Mouse (Mus musculus) yolk sac, embryonic 10.5 days (tissue): ENCODE measurements around the gene Tjp1.
A peak's percentile ranks its signal among the peaks of the same experiment; 100 is the strongest.

Experiments used
- DNase-seq: peaks from one replicate; pipeline ENCODE4 v3.0.0-alpha.2; 2017; ENCODE audit warnings: low spot score

The Tjp1 gene

GRCm38 (mm10) chr7:65431018-65431695 lies 96.4 kb downstream of the Tjp1 start:
- DNase-seq, result no peak

GRCm38 (mm10) chr7:65430401-65430800 lies 97.2 kb downstream of the Tjp1 start:
- DNase-seq, result peak; percentile 27

- no peak for DNase-seq
Measured at GRCm38 (mm10) chr7:65424519-65424918, 103.1 kb downstream of the Tjp1 start.

GRCm38 (mm10) chr7:65422456-65422855 lies 105.1 kb downstream of the Tjp1 start:
- DNase-seq, result no peak

- DNase-seq, result peak; percentile 47
Measured at GRCm38 (mm10) chr7:65421451-65421850, 106.1 kb downstream of the Tjp1 start.

- DNase-seq, result no peak
Measured at GRCm38 (mm10) chr7:65419926-65420325, 107.7 kb downstream of the Tjp1 start.

GRCm38 (mm10) chr7:65419012-65419411 lies 108.6 kb downstream of the Tjp1 start:
- no peak for DNase-seq

GRCm38 (mm10) chr7:65418366-65418911 lies 109.1 kb downstream of the Tjp1 start:
- no peak for DNase-seq

GRCm38 (mm10) chr7:65417231-65418100 lies 110.1 kb downstream of the Tjp1 start:
- no peak for DNase-seq

GRCm38 (mm10) chr7:65416506-65416905 lies 111.1 kb downstream of the Tjp1 start:
- DNase-seq, result no peak

GRCm38 (mm10) chr7:65413946-65414945 lies 113.3 kb downstream of the Tjp1 start:
- no peak for DNase-seq

- no peak for DNase-seq
Measured at GRCm38 (mm10) chr7:65410668-65411067, 116.9 kb downstream of the Tjp1 start.

- no peak for DNase-seq
Measured at GRCm38 (mm10) chr7:65406427-65406826, 121.2 kb downstream of the Tjp1 start.

GRCm38 (mm10) chr7:65402516-65402915 lies 125.1 kb downstream of the Tjp1 start:
- no peak for DNase-seq

- no peak for DNase-seq
Measured at GRCm38 (mm10) chr7:65401622-65402021, 126.0 kb downstream of the Tjp1 start.

- DNase-seq, result no peak
Measured at GRCm38 (mm10) chr7:65395891-65396290, 131.7 kb downstream of the Tjp1 start.

GRCm38 (mm10) chr7:65395166-65395565 lies 132.4 kb downstream of the Tjp1 start:
- no peak for DNase-seq

GRCm38 (mm10) chr7:65394672-65395071 lies 132.9 kb downstream of the Tjp1 start:
- DNase-seq, result no peak

GRCm38 (mm10) chr7:65393704-65394452 lies 133.7 kb downstream of the Tjp1 start:
- DNase-seq, result no peak

GRCm38 (mm10) chr7:65392986-65393385 lies 134.6 kb downstream of the Tjp1 start:
- DNase-seq, result no peak

- no peak for DNase-seq
Measured at GRCm38 (mm10) chr7:65389539-65389938, 138.0 kb downstream of the Tjp1 start.
